ENCODE assay signal across 25 mouse cellular contexts in genomic region chr9:63787606-63788005, GRCm38 (mm10). TPM values are rescaled to one million over a fixed set of nuclear protein-coding genes. Genes with fewer than 3 reads are reported as not detected.
A peak's percentile ranks its signal among the peaks of the same experiment; 100 is the strongest.
DNase-seq lines count a peak whose midpoint lies in the region; TF ChIP-seq lines count a peak whose summit lies in the region.
"Had no signal": no experiment of that assay in that cellular context is flagged by ENCODE, and none has a peak within 500 bp of the region (broad histone marks: within the 10 kb centered on the region; RNA-seq: fewer than 3 reads in every experiment).

No protein-coding gene starts in this region.

- H3K4me3 ChIP-seq in left cerebral cortex, adult 2 months, result no peak overlapping the region
- H3K4me3 ChIP-seq: erythroblast, embryonic 14.5 days; forebrain, embryonic 12.5 days; hindbrain, embryonic 15.5 days; limb, embryonic 15.5 days; liver, embryonic 13.5 days; megakaryocyte, embryonic 14.5 days had no signal

- DNase-seq in gastrocnemius, postnatal 14 days, result peak; percentile 28
- no peak for DNase-seq in gastrocnemius, postnatal 4 days (ENCODE audit: low spot score in 2 of 2)
- peak; percentile 22 for DNase-seq in heart, postnatal 4 days
- no peak for DNase-seq in heart, postnatal 25 days (ENCODE audit: low spot score)
- no peak for DNase-seq in left cerebral cortex, adult 2 months (ENCODE audit: extremely low spot score in 1 of 2, low spot score in 2 of 2)
- DNase-seq in left cerebral cortex, postnatal 36 days (ENCODE audit: low spot score in 2 of 2), result no peak
- no peak for DNase-seq in embryo, embryonic 10 days (ENCODE audit: low spot score)
- DNase-seq: adrenal gland, postnatal 14 days; cerebellum, adult 11 months; cerebellum, adult 9-11 months; heart, postnatal 36 days; kidney, adult 18-20 months; kidney, postnatal 10 days; layer of hippocampus, adult 9-11 months; liver, embryonic 13.5 days; lung, adult 18-20 months; lung, postnatal 4 days; midbrain, embryonic 14.5 days; thymus, adult 2 months; thymus, postnatal 36 days had no signal

- no peak for TF ChIP-seq CTCF in left cerebral cortex, adult 2 months (IDR thresholded peaks at IDR 0.05)

- H3K27ac ChIP-seq in left cerebral cortex, adult 2 months, result peak overlapping the region; percentile 44; the same call in 1 of the 2 replicates
- H3K27ac ChIP-seq: forebrain, embryonic 12.5 days; hindbrain, embryonic 15.5 days; limb, embryonic 15.5 days; liver, embryonic 13.5 days had no signal

- intact Hi-C loops in gastrocnemius, postnatal 14 days (cut with DNase I; ENCODE audit: low total_unique reads), result no loop called here
- intact Hi-C loops in heart, postnatal 25 days (cut with DNase I), result no loop called here
- intact Hi-C loops in left cerebral cortex, adult 2 months (cut with DNase I), result no loop called here
- intact Hi-C loops in left cerebral cortex, postnatal 36 days (cut with DNase I), result no loop called here

RNA-seq across cellular contexts. Expression of gene Smad3, which starts 29.8 kb away (rescaled TPM):
- 10 to 100 TPM; 39.3 to 40.2 TPM for total RNA-seq in gastrocnemius, postnatal 14 days (2021)
- total RNA-seq in gastrocnemius, postnatal 4 days (2021), result 10 to 100 TPM; 42.9 to 44.6 TPM
- total RNA-seq in heart, postnatal 4 days (2021), result 10 to 100 TPM; 20.7 to 20.9 TPM
- 10 to 100 TPM; 14.0 to 14.5 TPM for total RNA-seq in heart, postnatal 25 days (2021)
- total RNA-seq in left cerebral cortex, adult 2 months (2021), result 10 to 100 TPM; 60.0 to 69.0 TPM
- total RNA-seq in left cerebral cortex, postnatal 36 days (2021), result 10 to 100 TPM; 45.2 to 71.2 TPM

Comparison
In these comparisons a context has a peak if more than half of its experiments do, and no peak if none do; other contexts are left out.
1. DNase-seq: peak in gastrocnemius, postnatal 14 days (single experiment) and heart, postnatal 4 days (single experiment); none in gastrocnemius, postnatal 4 days (0 of 2), heart, postnatal 25 days (single experiment), left cerebral cortex, adult 2 months (0 of 2), left cerebral cortex, postnatal 36 days (0 of 2) and embryo, embryonic 10 days (single experiment).